Comparison of ENCODE assay signal across 21 mouse cellular contexts in the genomic region with DNA sequence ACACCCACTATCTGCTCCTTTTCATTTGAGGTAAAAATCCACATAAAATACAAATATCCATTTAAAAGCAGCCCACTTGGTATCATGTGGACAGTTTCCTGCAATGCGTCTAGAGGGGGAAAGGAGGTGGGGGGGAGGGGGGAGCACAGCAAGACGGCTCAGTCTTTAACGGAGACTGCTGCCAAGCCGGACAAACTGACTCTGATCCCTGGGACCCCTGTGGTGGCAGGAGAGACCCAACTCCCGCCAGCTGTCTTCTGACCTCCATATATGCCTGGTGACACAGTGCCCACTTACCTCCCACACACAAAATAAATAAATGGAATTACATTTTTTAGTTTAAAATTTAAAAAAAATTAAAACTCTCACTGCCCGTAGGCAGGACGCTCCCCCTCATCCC. TPM values are rescaled to one million over a fixed set of nuclear protein-coding genes. Genes with fewer than 3 reads are reported as not detected.
"Had no signal": no experiment of that assay in that cellular context is flagged by ENCODE, and none has a peak within 500 bp of the region (broad histone marks: within the 10 kb centered on the region; RNA-seq: fewer than 3 reads in every experiment).

No protein-coding gene starts in this region.

- H3K9ac ChIP-seq: neural tube, embryonic 15.5 days; stomach, embryonic 15.5 days had no signal

- H3K27me3 ChIP-seq: neural tube, embryonic 15.5 days; stomach, embryonic 15.5 days had no signal

- DNase-seq: retina, postnatal 1 day; right cerebral cortex, adult 18-20 months; right cerebral cortex, postnatal 14 days; right cerebral cortex, postnatal 25 days; right cerebral cortex, postnatal 4 days; spleen, adult 18-20 months; thymus, adult 18-20 months; thymus, adult 2 months; thymus, postnatal 14 days; thymus, postnatal 25 days; thymus, postnatal 36 days; thymus, postnatal 4 days had no signal

- H3K27ac ChIP-seq: neural tube, embryonic 15.5 days; stomach, embryonic 15.5 days; stomach, postnatal 0 days had no signal

- H3K9me3 ChIP-seq: neural tube, embryonic 15.5 days; stomach, embryonic 15.5 days had no signal

- H3K4me2 ChIP-seq: neural tube, embryonic 15.5 days; stomach, embryonic 15.5 days had no signal

- H3K4me3 ChIP-seq: neural tube, embryonic 15.5 days; stomach, embryonic 15.5 days had no signal

RNA-seq across cellular contexts. Expression of a gene that starts 30.5 kb away (rescaled TPM):
- total RNA-seq: neutrophil, adult 5-6 weeks had no signal
- polyA plus RNA-seq: small intestine, adult 2 months; spleen, adult 2 months; stomach, embryonic 14.5 days; stomach, embryonic 15.5 days; stomach, embryonic 16.5 days; urinary bladder, adult 2 months had no signal
